Mouse (Mus musculus): Measurements from ENCODE around the gene Nat8f2.
"Not testable (repeated sequence)": the region's sequence is repeated elsewhere in the genome, so short reads cannot be mapped to it uniquely, and the experiment has no call there.

- TF ChIP-seq CTCF (IDR thresholded peaks at IDR 0.05 in 2 of 3, conservative IDR thresholded peaks at IDR 0.05 in 1 of 3; ENCODE audit: control insufficient read depth in 1 of 3, insufficient read depth in 1 of 3, low read depth in 2 of 3, low read length in 3 of 3, poor library complexity in 1 of 3, severe bottlenecking in 1 of 3) (peak; percentile 57 to 73 (median 68)), POLR2A (IDR thresholded peaks at IDR 0.05; ENCODE audit: control insufficient read depth in 1 of 2, insufficient read depth in 1 of 2, low read depth in 1 of 2, low read length in 2 of 2, poor library complexity in 1 of 2) (peak; percentile 30 to 63; a peak in 2 of 4 replicates)
- TF ChIP-seq ZNF384 (IDR thresholded peaks at IDR 0.05; ENCODE audit: low read depth, low read length); RCOR1 (IDR thresholded peaks at IDR 0.05; ENCODE audit: low read depth, low read length); USF2 (IDR thresholded peaks at IDR 0.05; ENCODE audit: borderline replicate concordance in 1 of 2, insufficient read depth in 1 of 2, low read depth in 1 of 2, low read length in 2 of 2); EP300 (IDR thresholded peaks at IDR 0.05; ENCODE audit: low read depth in 1 of 2, low read length in 2 of 2); MAFK (IDR thresholded peaks at IDR 0.05; ENCODE audit: borderline replicate concordance, low read depth, low read length); KAT2A (conservative IDR thresholded peaks at IDR 0.05; ENCODE audit: low read depth, low read length); CHD2 (IDR thresholded peaks at IDR 0.05; ENCODE audit: low read length): not testable (repeated sequence)
These were observed 35.7 kb upstream of the Nat8f2 start, which contains the start of gene Nat8f4 for GRCm38 (mm10) chr6:85904642-85905061.
